Mouse (Mus musculus): ENCODE results near the gene Tbx18. TPM values are rescaled to one million over a fixed set of nuclear protein-coding genes. Genes with fewer than 3 reads are reported as not detected.
A peak's percentile ranks its signal among the peaks of the same experiment; 100 is the strongest.

Gene Tbx18
- polyA plus RNA-seq, 1 experiment from 2014 or later, result 1.3 TPM

GRCm38 (mm10) chr9:87738123-87738522 is 7.1 kb upstream of the Tbx18 start:
- no peak overlapping the region for H3K9ac ChIP-seq (ENCODE audit: low read depth, low read length)
- ATAC-seq, result no peak
- WGBS, result 2% methylated on average over 13 of the region's 13 CpGs
- no peaks in the 10 kb centered on the region for H3K9me3 ChIP-seq (replicated peaks; ENCODE audit: control insufficient read depth, low read length, poor library complexity, severe bottlenecking)
- peaks cover 4% of the 10 kb centered on the region; the same call in 1 of the 2 replicates for H3K4me1 ChIP-seq (ENCODE audit: control insufficient read depth, insufficient read depth, low read length)
- H3K27me3 ChIP-seq (ENCODE audit: control insufficient read depth, insufficient read depth, low read depth, low read length), result peaks cover 57% of the 10 kb centered on the region
- no peak overlapping the region for H3K4me3 ChIP-seq (ENCODE audit: low read depth, low read length)
- H3K27ac ChIP-seq (ENCODE audit: low read length), result no peak overlapping the region
- no peak overlapping the region for H3K4me2 ChIP-seq (ENCODE audit: low read length)
- no peaks in the 10 kb centered on the region for H3K36me3 ChIP-seq (ENCODE audit: control insufficient read depth, insufficient read depth, low read length)

GRCm38 (mm10) chr9:87737271-87737670 is 6.2 kb upstream of the Tbx18 start:
- Histone ChIP-seq H3K27me3 (ENCODE audit: control insufficient read depth, insufficient read depth, low read depth, low read length) (peaks cover 52% of the 10 kb centered on the region), H3K4me1 (ENCODE audit: control insufficient read depth, insufficient read depth, low read length) (peaks cover 4% of the 10 kb centered on the region; the same call in 1 of the 2 replicates), H3K27ac (ENCODE audit: low read length) (no peak overlapping the region), H3K36me3 (ENCODE audit: control insufficient read depth, insufficient read depth, low read length) (no peaks in the 10 kb centered on the region), H3K4me2 (ENCODE audit: low read length) (no peak overlapping the region), H3K9me3 (replicated peaks; ENCODE audit: control insufficient read depth, low read length, poor library complexity, severe bottlenecking) (no peaks in the 10 kb centered on the region), H3K9ac (ENCODE audit: low read depth, low read length) (no peak overlapping the region), H3K4me3 (ENCODE audit: low read depth, low read length) (no peak overlapping the region)
- WGBS, result 5% methylated on average over 4 of the region's 4 CpGs
- no peak for ATAC-seq

- peaks cover 31% of the 10 kb centered on the region for H3K27me3 ChIP-seq (ENCODE audit: control insufficient read depth, insufficient read depth, low read depth, low read length)
- no peak overlapping the region for H3K9ac ChIP-seq (ENCODE audit: low read depth, low read length)
- WGBS, result 2% methylated on average over 8 of the region's 9 CpGs
- H3K4me1 ChIP-seq (ENCODE audit: control insufficient read depth, insufficient read depth, low read length), result peaks cover 15% of the 10 kb centered on the region
- H3K4me3 ChIP-seq (ENCODE audit: low read depth, low read length), result no peak overlapping the region
- H3K27ac ChIP-seq (ENCODE audit: low read length), result no peak overlapping the region
- no peak for ATAC-seq
- no peak overlapping the region for H3K4me2 ChIP-seq (ENCODE audit: low read length)
- no peaks in the 10 kb centered on the region for H3K36me3 ChIP-seq (ENCODE audit: control insufficient read depth, insufficient read depth, low read length)
- H3K9me3 ChIP-seq (replicated peaks; ENCODE audit: control insufficient read depth, low read length, poor library complexity, severe bottlenecking), result no peaks in the 10 kb centered on the region
Measured at GRCm38 (mm10) chr9:87735046-87735445, 4.0 kb upstream of the Tbx18 start.

- Histone ChIP-seq H3K27me3 (ENCODE audit: control insufficient read depth, insufficient read depth, low read depth, low read length) (peaks cover 32% of the 10 kb centered on the region), H3K4me1 (ENCODE audit: control insufficient read depth, insufficient read depth, low read length) (peaks cover 14% of the 10 kb centered on the region), H3K9me3 (replicated peaks; ENCODE audit: control insufficient read depth, low read length, poor library complexity, severe bottlenecking) (no peaks in the 10 kb centered on the region), H3K9ac (ENCODE audit: low read depth, low read length) (no peak overlapping the region), H3K4me2 (ENCODE audit: low read length) (no peak overlapping the region), H3K36me3 (ENCODE audit: control insufficient read depth, insufficient read depth, low read length) (no peaks in the 10 kb centered on the region), H3K27ac (ENCODE audit: low read length) (no peak overlapping the region), H3K4me3 (ENCODE audit: low read depth, low read length) (no peak overlapping the region)
- no peak for ATAC-seq
- WGBS, result 2% methylated on average over 9 of the region's 9 CpGs
Measured at GRCm38 (mm10) chr9:87734631-87735030, 3.6 kb upstream of the Tbx18 start.

DNA sequence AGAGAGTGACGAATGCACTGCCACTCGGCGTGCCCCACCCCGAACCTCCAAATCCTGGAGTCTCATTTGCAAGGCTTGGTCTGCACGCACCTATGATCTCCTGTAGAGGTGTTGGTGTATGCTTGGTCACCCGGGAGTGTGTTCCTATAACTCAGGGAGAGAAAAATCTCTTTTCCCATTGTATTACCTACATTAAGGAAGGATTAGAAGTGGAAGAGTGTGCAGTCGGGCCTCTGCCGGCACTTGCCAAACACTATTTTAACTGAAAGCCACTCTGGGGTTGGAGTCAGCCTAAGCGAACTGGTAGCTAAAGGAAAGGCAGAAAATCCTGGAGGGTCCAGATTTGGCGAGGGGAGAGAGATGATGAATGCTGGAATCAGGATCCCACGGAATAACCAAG is 2.7 kb upstream of the Tbx18 start:
- Histone ChIP-seq H3K4me2 (ENCODE audit: low read length) (no peak overlapping the region), H3K9me3 (replicated peaks; ENCODE audit: control insufficient read depth, low read length, poor library complexity, severe bottlenecking) (no peaks in the 10 kb centered on the region), H3K4me1 (ENCODE audit: control insufficient read depth, insufficient read depth, low read length) (peaks cover 12% of the 10 kb centered on the region), H3K4me3 (ENCODE audit: low read depth, low read length) (no peak overlapping the region), H3K9ac (ENCODE audit: low read depth, low read length) (no peak overlapping the region), H3K27me3 (ENCODE audit: control insufficient read depth, insufficient read depth, low read depth, low read length) (peaks cover 32% of the 10 kb centered on the region), H3K36me3 (ENCODE audit: control insufficient read depth, insufficient read depth, low read length) (no peaks in the 10 kb centered on the region), H3K27ac (ENCODE audit: low read length) (no peak overlapping the region)
- no peak for ATAC-seq
- 2% methylated on average over 11 of the region's 11 CpGs for WGBS

GRCm38 (mm10) chr9:87733236-87733630 is 2.2 kb upstream of the Tbx18 start:
- 1% methylated on average over 11 of the region's 11 CpGs for WGBS
- no peaks in the 10 kb centered on the region for H3K36me3 ChIP-seq (ENCODE audit: control insufficient read depth, insufficient read depth, low read length)

GRCm38 (mm10) chr9:87732416-87733235 is 1.6 kb upstream of the Tbx18 start:
- WGBS, result 2% methylated on average over 25 of the region's 25 CpGs
- Histone ChIP-seq H3K27ac (ENCODE audit: low read length) (no peak overlapping the region), H3K9me3 (replicated peaks; ENCODE audit: control insufficient read depth, low read length, poor library complexity, severe bottlenecking) (no peaks in the 10 kb centered on the region), H3K4me1 (ENCODE audit: control insufficient read depth, insufficient read depth, low read length) (peaks cover 12% of the 10 kb centered on the region), H3K27me3 (ENCODE audit: control insufficient read depth, insufficient read depth, low read depth, low read length) (peaks cover 30% of the 10 kb centered on the region), H3K4me2 (ENCODE audit: low read length) (no peak overlapping the region), H3K36me3 (ENCODE audit: control insufficient read depth, insufficient read depth, low read length) (no peaks in the 10 kb centered on the region), H3K9ac (ENCODE audit: low read depth, low read length) (no peak overlapping the region), H3K4me3 (ENCODE audit: low read depth, low read length) (no peak overlapping the region)
- no peak for ATAC-seq

More at GRCm38 (mm10) chr9:87733236-87733630, 2.2 kb upstream of the Tbx18 start:
- Histone ChIP-seq H3K4me2 (ENCODE audit: low read length) (no peak overlapping the region), H3K4me1 (ENCODE audit: control insufficient read depth, insufficient read depth, low read length) (peaks cover 12% of the 10 kb centered on the region), H3K27ac (ENCODE audit: low read length) (no peak overlapping the region), H3K9ac (ENCODE audit: low read depth, low read length) (no peak overlapping the region), H3K27me3 (ENCODE audit: control insufficient read depth, insufficient read depth, low read depth, low read length) (peaks cover 32% of the 10 kb centered on the region), H3K9me3 (replicated peaks; ENCODE audit: control insufficient read depth, low read length, poor library complexity, severe bottlenecking) (no peaks in the 10 kb centered on the region), H3K4me3 (ENCODE audit: low read depth, low read length) (no peak overlapping the region)
- no peak for ATAC-seq

DNA sequence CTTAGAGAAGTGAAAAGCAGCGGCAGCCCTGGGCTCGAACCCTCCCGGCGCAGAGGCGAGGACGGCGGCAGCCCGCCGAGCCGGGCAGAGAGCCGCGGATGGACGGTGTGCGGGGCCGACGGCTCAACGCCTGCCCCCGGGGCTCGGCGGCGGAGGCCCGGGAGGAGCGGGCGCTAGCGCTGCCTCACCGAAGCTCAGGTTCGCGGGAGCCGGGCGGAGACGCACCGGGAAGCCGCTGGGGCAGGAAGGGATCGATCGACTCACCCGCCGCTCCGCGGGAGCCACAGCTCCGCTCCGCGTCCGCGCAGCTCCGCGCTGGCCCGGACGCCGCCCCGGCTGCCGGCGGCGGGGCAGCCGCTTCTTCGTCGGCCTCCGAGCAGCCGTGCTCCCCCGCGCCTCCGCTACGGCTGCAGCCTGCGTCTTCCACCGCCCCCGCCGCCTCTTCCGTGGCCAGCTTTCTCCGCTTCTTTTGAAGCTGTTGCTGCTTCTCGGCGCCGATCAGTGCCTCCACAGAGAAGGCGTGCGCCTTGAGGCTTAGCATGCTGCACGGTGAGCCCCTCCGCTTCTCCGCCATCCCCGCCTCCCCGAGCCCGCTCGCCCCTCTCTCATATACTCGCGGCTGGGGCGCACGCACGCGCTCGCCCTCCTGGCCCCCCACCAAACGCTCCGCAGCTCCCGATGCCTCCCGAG is 644 bp downstream of the Tbx18 start:
- H3K36me3 ChIP-seq (ENCODE audit: control insufficient read depth, insufficient read depth, low read length), result no peaks in the 10 kb centered on the region
- no peak overlapping the region for H3K27ac ChIP-seq (ENCODE audit: low read length)
- peak overlapping the region; percentile 42; the same call in 1 of the 2 replicates for H3K9ac ChIP-seq (ENCODE audit: low read depth, low read length)
- ATAC-seq, result peak; percentile 70
- WGBS, result under 1% methylated on average over 65 of the region's 91 CpGs
- peak overlapping the region; percentile 65 for H3K4me2 ChIP-seq (ENCODE audit: low read length)
- peak overlapping the region; percentile 38 for H3K4me3 ChIP-seq (ENCODE audit: low read depth, low read length)
- H3K27me3 ChIP-seq (ENCODE audit: control insufficient read depth, insufficient read depth, low read depth, low read length), result peaks cover 25% of the 10 kb centered on the region
- peaks cover 12% of the 10 kb centered on the region for H3K4me1 ChIP-seq (ENCODE audit: control insufficient read depth, insufficient read depth, low read length)
- H3K9me3 ChIP-seq (replicated peaks; ENCODE audit: control insufficient read depth, low read length, poor library complexity, severe bottlenecking), result no peaks in the 10 kb centered on the region
